Mouse (Mus musculus): Measurements from ENCODE around the gene Fam3a.
"Not testable (repeated sequence)": the region's sequence is repeated elsewhere in the genome, so short reads cannot be mapped to it uniquely, and the experiment has no call there.

The Fam3a gene

GRCm38 (mm10) chrX:74392535-74393443 is at the start of gene Fam3a, which contains the start of gene Ikbkg:
Gene Fam3a, minus strand, starts transcription at chrX:74393272.
Gene Ikbkg, plus strand, starts transcription at chrX:74393290.
- DNase-seq: peak; percentile 80

- DNase-seq: peak; percentile 73
Measured at GRCm38 (mm10) chrX:74429290-74429821, 36.3 kb upstream of the Fam3a start.

DNA sequence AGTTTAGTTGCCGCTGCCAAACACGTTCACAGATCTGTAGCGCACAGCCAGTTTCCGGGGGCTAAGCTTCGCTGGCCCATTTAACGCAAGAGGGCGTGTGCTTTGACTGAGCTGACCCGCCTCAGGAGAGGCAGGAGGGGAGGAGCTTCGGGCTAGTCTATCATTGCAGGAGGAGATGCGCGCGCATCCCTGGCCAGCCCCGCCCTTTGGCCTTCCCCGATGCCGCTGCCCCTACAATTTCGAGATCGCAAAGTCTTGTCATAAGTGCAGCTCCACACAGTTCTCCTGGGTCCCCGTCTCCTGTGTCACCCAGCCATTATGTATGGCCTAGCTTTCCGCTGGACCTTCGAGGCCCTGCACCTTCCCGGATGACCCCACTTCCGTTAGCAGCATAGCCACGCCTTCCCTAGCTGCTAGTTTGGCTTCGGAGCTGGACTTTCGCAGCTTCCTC is 35.8 kb upstream of the Fam3a start, which contains the start of gene G6pdx:
TSS of gene G6pdx (minus strand) at position 369 of the 451 bp plus-strand sequence.
- peak; percentile 88 for DNase-seq

- no peak for DNase-seq
Measured at GRCm38 (mm10) chrX:74428146-74428825, 35.2 kb upstream of the Fam3a start.

- DNase-seq: no peak
Measured at GRCm38 (mm10) chrX:74427116-74427515, 34.0 kb upstream of the Fam3a start.

GRCm38 (mm10) chrX:74426256-74426655 is 33.2 kb upstream of the Fam3a start:
- DNase-seq: no peak

- DNase-seq: peak; percentile 42
Measured at GRCm38 (mm10) chrX:74425195-74425594, 32.1 kb upstream of the Fam3a start.

DNA sequence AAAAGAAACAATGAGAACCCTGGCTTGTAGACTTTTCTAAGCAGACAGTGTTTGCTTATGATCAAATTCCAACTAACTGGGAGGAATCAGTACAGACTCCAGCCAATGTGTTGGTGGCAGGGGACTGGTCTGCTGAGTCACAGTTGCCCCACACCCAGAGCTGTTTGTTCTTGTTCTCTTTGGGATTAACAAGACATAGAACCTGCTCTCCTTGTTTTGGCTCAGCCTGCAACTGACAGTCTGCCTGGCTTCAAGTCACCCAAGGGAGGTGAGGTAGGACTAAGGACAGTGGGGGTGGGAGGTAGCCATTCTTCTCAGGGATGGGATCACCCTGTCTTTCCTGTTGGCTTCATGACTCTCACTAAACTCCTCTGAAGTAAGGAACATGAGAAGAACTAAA is 31.4 kb upstream of the Fam3a start:
- DNase-seq: no peak

DNA sequence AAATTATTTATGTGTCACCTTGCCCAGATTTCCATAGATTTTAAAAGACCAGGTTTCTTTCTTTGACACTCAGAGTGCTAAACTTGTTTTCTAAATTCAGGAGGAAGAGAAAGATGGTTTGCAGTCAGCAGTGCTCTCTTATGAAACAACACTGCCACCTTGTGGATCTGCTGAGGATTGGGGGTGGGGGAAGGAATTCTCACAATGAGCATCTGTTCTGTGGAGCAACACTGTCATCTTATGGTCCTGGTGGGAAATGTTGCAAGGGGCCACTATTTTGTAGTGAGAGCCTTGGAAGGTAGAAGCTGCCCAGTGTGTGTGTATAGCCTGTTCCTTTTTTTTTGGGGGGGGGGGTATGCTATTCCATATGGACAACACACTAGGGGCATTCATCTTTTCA is 20.3 kb upstream of the Fam3a start:
- DNase-seq: peak; percentile 71

DNA sequence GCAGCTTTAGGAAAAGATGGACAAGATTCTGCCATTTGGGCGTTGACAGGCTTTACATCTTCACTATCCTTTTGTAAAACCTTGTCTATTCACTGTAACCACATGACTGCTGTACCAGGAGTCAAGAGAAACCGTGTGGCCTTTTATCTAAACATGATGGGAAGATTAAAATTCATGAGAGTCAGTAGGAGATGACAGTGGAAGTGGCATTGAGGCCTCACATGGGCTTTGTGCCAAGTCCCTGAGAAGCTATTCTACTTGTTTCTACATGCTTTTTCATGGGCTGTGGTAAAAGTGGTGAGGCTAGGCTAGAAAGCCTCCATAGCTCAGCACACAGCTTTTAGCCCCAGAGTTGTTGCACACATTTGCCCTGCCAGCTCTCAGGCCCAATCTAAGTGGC is 15.3 kb upstream of the Fam3a start:
- no peak for DNase-seq

- no peak for DNase-seq
Measured at GRCm38 (mm10) chrX:74400136-74400535, 7.1 kb upstream of the Fam3a start.

DNA sequence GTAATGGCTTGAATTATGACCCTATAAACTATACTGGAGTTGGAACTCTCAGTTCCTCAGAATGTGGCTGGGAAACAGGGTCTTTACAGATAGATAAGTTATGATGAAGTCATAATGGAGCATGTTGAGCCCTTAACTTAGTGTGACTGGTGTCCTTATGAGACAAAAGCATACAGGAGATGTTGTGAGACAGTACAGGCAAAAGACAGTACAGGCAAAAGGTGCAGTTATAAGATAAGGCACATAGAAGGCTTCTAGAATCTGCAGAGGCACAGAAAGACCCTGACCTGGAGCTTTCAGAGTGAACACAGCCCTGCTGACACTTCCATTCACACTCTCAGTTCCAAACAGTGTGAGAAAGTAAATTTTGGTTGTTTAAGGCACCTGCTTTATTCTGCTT is 4.9 kb downstream of the Fam3a start:
- no peak for DNase-seq

DNA sequence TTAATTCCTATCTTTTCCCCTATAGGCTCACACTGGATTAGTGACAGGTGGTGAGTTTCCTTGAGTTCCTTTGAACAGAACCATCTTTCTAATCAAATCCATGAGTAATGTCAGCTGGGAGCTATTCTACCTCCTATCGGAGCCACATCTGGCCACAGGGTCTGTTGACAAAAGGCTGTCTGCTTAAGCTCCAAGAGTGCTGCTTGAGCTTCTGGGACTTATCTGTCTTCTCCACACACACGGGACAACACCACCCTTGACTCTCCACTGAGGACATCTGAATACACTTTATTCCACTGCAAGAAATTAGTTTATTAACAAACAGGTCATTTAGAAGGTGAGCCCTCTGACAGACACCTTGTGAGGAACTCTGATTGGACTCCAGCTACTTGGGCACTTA is 8.6 kb downstream of the Fam3a start:
- DNase-seq: no peak

DNA sequence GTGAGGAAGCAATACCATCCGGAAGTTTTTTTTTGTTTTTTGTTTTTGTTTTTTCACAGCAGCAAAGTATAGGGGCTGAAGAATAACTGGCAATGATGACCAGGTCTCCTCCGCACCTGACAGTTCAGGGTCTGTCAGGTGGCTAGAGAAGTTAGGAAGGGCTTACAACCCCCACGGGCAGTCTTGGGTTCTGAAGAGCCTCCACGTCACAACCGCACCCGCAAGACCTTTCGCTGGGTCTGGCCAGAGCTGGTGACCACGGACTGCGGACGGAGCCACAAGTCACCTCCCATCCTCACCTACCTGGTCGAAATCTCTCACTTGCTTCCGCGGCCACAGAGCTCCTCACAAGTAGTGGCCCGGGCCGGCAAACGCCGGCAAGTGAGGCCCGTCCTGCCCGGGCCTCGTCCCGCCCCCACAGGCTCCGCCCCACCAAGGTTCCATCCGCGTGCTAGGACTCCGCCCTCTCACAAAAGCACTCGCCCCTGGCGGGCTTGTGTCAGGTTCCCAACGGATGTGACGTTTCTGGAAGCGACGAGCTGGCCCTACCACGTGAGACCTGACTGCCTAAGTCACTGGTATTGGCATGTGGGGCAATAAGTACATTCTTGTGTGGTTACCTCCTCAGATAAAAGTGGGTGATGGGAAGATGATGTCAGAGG is 20.1 kb downstream of the Fam3a start, which contains the start of the genes Ubl4a and Slc10a3:
TSS of gene Ubl4a (minus strand) at position 331 of the 662 bp plus-strand sequence.
TSS of gene Slc10a3 (minus strand) at position 462 of the 662 bp plus-strand sequence.
- DNase-seq: peak; percentile 84

DNA sequence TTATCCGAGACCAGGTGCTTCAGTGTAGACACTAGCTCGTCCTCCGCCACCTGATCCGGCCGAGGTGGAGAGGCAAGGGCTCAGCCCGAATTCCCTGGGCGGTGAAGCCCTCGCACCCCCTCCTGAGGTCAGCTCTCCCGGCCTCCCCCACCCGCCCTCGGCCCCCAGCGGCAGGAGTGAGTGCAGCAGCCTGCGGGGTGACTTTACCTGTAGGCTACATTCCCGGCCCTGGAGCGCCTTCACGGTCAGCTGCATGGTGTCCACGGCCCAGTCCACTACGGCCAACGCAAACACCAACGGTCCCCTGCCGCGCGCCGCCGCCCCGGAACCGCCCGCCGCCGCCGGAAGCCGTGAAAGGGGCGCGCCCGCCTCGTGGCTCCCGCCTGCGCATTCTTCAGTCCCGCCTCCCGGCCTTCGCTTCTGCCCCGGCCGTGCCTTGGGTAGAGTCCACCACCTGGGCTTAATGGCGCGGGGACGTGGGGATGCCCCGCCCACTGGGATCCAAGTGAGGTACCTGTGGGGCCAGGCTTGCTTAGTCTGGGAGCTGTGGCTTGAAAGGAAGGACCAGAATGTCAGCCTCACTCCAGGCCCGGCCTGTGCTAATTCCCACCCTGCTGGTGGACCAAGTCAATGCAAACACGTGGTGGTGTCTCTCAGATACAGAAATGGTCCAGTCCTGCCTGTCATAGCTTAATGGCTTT is 24.7 kb downstream of the Fam3a start:
- peak; percentile 75 for DNase-seq

GRCm38 (mm10) chrX:74367512-74367911 is 25.6 kb downstream of the Fam3a start:
- DNase-seq: no peak

GRCm38 (mm10) chrX:74359171-74359570 is 33.9 kb downstream of the Fam3a start:
- peak; percentile 2 for DNase-seq

DNA sequence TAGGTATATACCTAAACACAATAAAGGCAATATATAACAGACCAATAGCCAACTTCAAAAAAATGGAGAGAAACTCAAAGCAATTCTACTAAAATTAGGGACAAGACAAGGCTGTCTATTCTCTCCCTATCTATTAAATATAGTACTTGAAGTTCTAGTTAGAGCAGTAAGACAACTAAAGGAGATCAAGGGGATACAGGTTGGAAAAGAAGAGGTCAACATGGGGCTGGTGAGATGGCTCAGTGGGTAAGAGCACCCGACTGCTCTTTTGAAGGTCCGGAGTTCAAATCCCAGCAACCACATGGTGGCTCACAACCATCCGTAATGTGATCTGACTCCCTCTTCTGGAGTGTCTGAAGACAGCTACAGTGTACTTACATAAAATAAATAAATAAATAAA is 36.0 kb downstream of the Fam3a start:
- DNase-seq: not testable (repeated sequence)

- DNase-seq: peak; percentile 78
Measured at GRCm38 (mm10) chrX:74353467-74353770, 39.7 kb downstream of the Fam3a start, which contains the start of gene Lage3. Gene Lage3, minus strand, starts transcription at chrX:74353618.

- no peak for DNase-seq
Measured at GRCm38 (mm10) chrX:74352645-74353466, 40.2 kb downstream of the Fam3a start.
